Mouse (Mus musculus): ENCODE measurements at regions not wholly inside any gene's neighbourhood (a gene's known extent, or its start where the extent isn't known, plus 50 kb on each side); places are given as distances from the start of the nearest gene placed in this dataset.

- TF ChIP-seq CTCF (IDR thresholded peaks at IDR 0.05): no peak
- no peak for TF ChIP-seq EP300 (IDR thresholded peaks at IDR 0.05)
Measured at GRCm38 (mm10) chr16:93458011-93458585, 145.8 kb downstream of the Setd4 start.

Data from lung, postnatal 0 days (tissue).